Mouse (Mus musculus): Measurements from ENCODE around the gene Cntrob.

Gene Cntrob

DNA sequence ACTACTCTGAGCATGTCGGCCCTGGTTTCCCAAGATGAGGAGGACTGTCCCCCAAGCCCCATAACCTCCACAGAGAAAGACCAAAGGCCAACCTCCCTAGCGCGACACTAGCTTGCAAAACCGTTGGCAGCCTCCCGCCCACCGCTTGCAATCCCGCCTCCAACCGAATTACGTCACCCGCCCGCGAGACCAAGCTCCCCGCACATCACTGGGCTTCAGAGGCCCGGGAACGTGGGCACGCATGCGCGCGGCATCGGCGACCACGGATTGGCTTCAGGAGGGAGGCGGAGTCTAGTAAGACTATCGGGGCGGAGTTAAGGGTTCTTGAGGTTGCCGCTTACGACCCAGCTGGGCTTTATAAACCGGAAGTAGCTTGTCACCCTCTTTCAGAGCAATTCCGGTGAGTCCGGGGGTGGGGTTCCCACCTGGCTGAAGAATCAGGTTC is at the start of gene Cntrob, which contains the start of gene Trappc1:
Gene Cntrob, minus strand, starts transcription at position 109 of the 445 bp plus-strand sequence.
Gene Trappc1, plus strand, starts transcription at position 314 of the 445 bp plus-strand sequence.
- in situ Hi-C loops (cut with MseI, MboI) = no loop called here

DNA sequence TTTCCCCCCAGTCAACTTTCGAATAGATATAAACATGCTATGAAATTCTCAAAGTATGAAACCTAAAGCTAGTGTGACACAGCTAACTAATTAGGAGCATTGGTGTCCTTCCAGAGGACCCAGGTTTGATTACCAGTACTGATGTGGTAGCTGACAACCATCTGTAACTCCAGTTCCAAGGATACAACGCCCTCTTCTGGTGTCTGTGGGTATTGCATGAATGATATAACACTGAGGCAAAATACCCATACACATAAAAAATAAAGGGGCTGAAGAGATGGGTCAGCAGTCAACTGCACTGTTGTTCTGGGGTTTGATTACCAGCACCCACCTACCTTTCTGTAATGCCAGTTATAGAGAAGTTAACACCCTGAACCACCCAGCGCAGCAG is 49.2 kb upstream of the Cntrob start:
- in situ Hi-C loops (cut with MseI, MboI) = no loop called here

DNA sequence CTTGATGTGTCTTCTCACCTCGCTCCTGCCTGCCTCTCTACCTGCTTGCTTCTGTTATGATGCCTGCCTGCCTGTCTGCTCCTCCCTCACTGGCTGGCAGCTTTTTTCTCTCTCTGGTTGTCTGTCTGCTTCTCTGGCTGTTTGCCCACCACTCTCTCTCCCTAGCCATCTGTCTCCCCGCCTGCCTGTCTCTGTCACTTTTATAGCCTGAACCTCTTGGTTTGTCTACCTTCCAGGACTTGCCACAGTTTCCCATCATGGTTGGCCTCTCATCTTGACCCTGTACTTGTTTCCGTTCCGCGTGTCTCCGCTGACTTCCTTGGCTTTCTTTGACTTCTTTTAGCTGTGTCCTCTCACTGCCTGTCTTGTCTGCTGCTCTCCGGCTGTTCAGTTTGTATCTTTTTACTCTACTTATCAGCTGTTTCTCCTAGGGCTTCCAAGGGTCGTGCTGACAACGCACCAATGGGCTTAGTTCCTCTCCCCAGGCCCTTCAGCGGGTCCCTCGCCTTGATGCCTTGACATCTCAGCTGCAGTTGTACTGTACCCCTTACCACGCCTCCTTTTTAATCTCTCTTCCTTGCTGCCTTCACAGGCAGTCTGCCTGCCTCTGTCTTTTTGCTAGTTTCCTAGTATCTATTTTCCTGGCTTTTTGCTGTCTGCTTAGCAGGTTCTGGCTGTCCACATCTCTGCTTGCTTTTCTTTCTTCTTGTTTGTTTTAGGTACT is 48.6 kb upstream of the Cntrob start:
- in situ Hi-C loops (cut with MseI, MboI) = no loop called here

GRCm38 (mm10) chr11:69371601-69372000 is 48.0 kb upstream of the Cntrob start:
- in situ Hi-C loops (cut with MseI, MboI) = no loop called here

DNA sequence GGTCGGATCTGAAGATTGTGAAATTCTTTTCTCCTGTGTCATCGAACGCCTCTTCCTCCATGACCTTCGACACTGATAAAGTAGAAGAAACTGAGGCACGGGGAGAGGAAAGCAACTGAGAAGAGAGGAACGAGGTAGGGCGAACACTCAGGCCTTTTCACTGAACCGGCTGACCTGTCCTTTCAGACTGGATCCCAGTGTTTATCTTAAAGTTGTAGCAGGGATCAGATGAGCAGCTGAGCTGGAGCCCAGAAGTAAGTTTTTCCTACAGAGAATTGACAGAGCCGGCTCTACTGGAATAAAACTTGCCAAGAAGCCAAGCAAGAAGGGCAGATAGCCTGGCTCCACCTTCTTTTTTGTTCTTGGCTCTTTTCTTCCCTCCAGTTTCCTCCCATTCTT is 47.2 kb upstream of the Cntrob start:
- in situ Hi-C loops (cut with MseI, MboI) = no loop called here

DNA sequence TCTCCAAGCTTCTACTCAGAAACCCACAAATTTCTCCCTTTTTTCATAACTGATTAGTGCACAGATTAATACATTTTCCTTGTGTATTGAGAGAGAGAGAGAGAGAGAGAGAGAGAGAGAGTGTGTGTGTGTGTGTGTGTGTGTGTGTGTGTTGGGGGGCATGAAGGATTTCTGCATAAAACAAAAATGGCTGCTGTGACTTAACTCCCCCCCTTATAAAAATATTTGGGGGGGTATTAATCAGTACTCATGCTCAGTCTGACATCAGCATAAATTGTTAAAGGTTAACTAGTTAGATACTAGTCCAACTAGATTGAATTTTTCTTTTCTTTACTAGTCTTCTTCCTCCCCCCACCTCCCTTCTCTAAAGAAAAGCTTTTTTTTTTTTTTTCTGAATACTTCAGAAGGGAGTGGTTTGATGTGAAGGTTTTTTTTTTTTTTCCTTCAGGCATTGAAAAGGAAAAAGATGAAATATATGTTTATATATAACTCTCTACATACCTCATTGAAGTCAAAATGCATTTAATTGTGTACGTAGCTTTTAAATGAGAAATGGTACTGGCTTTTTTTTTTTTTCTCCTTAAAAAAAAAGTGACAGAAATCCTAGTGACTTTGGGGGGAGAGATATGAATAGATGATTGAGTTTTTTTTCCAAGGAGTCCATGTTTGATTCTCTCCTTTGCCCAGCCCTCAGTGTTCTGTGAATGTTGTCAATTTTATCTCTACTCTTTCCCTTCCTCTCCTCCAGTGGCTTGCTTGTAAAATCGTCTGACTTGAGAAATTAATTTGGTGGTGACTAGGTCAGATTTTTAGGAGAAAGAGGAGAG is 46.6 kb upstream of the Cntrob start:
- in situ Hi-C loops (cut with MseI, MboI) = no loop called here

DNA sequence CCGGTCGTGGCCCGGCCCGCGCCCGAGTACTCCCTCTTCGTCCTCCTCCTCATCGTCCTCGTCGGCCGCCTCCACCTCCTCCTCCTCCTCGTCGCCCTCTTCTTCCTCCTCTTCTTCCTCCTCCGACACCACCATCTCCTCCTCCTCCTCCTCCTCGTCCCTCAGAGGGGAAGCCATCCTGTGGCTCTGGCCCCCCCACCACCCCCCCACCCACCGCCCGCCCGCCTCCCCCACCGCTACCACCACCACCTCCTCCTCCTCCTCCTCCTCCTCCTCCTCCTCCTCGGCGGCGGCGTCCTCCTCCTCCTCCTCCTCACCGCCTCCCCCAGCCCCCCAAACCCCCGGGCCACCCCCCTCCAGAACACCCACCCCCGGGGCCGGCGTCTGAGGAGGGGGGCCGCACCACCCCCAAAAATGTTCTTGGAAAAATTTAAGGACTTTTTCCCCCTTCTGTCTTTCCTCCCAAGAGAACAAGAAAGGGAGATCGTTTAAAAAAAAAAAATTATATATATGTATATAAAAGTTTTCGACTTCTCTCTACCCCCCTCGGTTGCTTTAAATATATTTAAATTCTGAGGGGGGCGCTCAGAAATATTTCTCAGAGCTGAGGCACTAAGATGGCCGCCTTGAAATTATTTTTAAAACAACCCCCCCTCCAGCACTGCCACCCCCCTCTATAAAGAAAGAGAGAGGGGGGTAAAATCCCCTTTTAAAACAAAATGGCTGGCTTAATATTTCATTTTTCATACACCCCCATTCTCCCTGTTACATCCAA is 45.8 kb upstream of the Cntrob start, which contains the start of gene Chd3:
Gene Chd3, minus strand, starts transcription at position 192 of the 775 bp plus-strand sequence.
- in situ Hi-C loops (cut with MseI, MboI) = no loop called here

- in situ Hi-C loops (cut with MseI, MboI) = no loop called here
These were observed 45.0 kb upstream of the Cntrob start for GRCm38 (mm10) chr11:69368356-69369214.

DNA sequence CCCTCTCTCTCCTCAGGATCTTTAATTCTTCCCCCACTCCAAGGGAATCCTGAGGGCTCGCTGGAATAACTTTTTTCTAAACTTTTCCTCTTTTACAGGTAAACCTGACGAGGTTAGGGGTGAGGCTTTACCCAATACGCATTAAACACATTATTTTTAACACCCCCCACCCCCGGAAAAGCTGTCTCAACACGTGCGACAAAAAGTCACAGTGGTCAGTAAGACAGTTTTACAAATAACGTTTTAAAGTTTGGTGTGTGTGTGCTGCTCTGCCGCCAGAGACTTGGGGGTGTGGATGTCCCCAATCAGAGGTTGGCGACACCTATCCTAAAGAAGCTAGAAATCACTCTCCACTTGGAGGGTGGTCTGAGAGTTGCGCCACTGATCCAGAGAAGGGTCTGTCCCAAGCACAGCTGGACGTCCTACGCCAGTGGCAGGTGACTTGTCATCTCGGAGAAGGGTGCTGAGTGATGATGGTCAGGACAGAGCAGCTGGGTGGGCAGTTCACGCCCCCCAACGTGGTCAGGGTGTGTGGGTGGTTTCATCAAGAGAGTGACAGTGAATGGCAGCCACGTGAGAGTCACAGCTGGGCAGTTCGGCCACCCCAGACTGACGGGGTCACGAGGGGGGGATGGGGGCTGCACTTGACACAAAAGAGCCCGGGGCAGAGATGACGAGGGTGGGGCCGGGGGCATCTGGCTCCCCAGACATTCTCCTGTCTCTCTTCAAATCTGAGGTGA is 44.2 kb upstream of the Cntrob start:
- in situ Hi-C loops (cut with MseI, MboI) = no loop called here

- in situ Hi-C loops (cut with MseI, MboI) = no loop called here
These were observed 43.5 kb upstream of the Cntrob start for GRCm38 (mm10) chr11:69366855-69367615.

GRCm38 (mm10) chr11:69366157-69366854 is 42.7 kb upstream of the Cntrob start:
- in situ Hi-C loops (cut with MseI, MboI) = no loop called here

DNA sequence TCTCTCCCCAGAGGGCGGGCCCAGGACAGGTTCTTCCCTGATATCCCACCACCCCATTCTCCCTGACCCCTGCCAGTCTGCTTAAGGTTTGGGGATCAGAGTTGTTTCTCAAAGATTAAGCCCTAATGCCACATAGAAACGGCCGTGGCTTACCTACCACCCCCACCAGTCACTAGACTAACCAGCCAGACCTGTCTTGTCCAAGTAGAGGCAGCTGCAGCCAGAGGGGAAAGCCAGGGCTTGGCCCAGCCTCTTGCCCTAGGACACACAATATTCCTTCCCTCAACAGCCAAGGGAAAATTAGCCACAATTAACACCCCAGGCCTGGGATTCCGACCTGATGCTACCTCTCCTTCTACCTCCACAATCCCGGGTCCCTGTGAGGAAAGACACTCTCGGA is 42.1 kb upstream of the Cntrob start:
- in situ Hi-C loops (cut with MseI, MboI) = no loop called here

DNA sequence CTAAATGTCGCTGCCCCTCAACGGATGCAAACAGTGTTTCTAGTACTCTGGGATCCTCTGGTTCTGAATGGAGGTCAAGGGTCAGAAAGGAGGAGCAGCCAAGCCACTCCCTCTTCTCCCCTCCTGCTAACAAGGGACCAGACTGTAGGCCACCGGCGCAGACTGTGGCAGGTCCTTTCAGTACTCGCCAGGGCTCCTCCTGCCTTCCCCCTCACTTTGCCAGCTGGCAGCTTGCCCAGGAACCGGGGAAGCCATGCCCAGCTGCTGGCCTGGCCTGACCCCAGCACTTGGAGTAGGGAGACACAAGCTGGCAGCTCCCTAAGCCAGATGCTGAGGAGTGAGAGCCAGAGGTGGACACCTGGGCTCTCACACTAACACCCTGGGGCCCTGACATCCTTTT is 41.3 kb upstream of the Cntrob start:
- in situ Hi-C loops (cut with MseI, MboI) = no loop called here

DNA sequence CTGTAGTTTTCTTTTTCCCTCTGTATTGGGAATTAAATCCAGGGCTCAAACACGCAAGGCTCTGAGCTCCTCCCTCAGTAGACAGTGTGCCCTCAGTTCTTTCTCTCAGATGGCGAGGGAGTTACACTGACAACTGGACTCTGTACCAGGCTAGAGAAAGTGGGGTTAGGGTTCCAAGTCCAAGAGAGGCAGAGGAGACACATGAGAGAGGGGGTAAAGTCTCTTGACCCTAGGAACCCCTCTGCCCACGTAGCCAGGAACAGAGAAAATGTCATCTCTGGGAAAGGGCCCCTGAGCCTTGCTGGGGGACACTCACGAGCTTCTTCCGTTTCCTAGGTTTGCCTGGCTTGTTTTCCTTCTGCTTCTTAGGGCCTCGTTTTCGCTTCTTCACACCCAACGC is 40.8 kb upstream of the Cntrob start:
- in situ Hi-C loops (cut with MseI, MboI) = no loop called here

DNA sequence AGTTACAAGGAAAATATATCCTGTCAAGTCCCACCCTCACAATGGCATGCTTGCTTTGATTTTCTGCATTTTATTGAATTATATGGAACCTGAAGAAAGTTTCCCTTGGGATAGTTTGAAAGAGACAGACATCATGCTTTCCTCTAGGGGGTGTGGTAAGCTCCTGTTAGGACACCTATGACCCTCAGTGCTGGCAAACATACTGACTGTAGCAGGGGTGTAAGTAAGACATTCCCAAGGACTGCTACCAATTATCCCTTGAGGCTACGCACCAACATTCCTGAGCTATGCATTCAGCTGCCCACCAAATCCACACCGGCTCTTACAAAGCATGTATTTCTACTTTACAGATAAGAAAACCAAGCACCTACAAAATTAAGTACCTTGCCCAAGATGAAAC is 38.9 kb upstream of the Cntrob start:
- in situ Hi-C loops (cut with MseI, MboI) = no loop called here

GRCm38 (mm10) chr11:69362021-69362420 is 38.4 kb upstream of the Cntrob start:
- in situ Hi-C loops (cut with MseI, MboI) = no loop called here

DNA sequence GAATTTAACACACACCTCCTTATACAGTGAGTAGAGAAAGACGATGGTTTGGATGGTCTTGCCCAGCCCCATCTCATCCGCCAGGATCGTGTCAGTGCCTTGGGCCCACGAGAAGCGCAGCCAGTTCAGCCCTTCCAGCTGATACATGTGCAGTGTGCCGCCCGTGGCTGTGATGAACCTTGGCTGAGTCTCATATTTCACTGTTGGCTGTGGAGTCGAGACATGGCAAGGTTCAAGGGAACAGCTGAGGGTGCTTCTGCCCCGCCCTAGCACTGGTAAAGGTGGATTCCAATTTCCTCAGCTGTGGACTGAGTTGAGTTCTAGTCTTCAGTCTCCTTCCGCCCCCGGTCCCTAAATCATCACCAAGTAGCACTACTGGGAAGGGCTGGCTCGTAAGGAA is 34.1 kb upstream of the Cntrob start:
- in situ Hi-C loops (cut with MseI, MboI) = no loop called here

- in situ Hi-C loops (cut with MseI, MboI) = no loop called here
These were observed 33.0 kb upstream of the Cntrob start for GRCm38 (mm10) chr11:69356544-69356943.

GRCm38 (mm10) chr11:69346441-69346840 is 22.9 kb upstream of the Cntrob start:
- in situ Hi-C loops (cut with MseI, MboI) = no loop called here

Data from mouse trophoblast stem cell (cell line).